Mouse (Mus musculus) natural killer cell, adult 2 months (primary cell): ENCODE data around the gene Stx1a.
"Not testable (repeated sequence)": the region's sequence is repeated elsewhere in the genome, so short reads cannot be mapped to it uniquely, and the experiment has no call there.

ENCODE experiments used
- DNase-seq, 2 experiments: peaks; one replicate each; pipeline ENCODE4 v3.0.0; 2022; ENCODE audit warnings: low spot score in 2 of 2

Gene Stx1a

DNA sequence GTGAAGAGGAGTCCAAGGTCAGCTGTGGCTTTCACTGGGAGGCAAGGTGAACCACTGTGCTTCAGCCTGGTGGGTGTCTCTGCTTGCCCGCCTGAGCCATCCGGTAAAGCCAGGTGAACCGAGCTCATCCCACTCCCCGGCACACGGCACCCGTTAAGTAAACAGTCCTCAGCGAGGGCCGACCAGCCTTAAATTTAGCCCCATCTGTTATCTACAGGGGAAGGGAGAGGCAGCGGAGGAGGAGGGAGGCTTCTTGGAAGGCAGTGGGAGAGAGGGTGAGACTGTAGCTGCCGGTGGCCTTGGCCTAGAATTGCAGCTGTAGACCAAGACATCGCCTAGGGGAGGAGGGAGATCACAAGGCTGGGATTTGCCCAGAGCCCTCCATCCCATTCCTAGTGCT, 17.5 kb downstream of the Stx1a start:
- DNase-seq = no peak

DNA sequence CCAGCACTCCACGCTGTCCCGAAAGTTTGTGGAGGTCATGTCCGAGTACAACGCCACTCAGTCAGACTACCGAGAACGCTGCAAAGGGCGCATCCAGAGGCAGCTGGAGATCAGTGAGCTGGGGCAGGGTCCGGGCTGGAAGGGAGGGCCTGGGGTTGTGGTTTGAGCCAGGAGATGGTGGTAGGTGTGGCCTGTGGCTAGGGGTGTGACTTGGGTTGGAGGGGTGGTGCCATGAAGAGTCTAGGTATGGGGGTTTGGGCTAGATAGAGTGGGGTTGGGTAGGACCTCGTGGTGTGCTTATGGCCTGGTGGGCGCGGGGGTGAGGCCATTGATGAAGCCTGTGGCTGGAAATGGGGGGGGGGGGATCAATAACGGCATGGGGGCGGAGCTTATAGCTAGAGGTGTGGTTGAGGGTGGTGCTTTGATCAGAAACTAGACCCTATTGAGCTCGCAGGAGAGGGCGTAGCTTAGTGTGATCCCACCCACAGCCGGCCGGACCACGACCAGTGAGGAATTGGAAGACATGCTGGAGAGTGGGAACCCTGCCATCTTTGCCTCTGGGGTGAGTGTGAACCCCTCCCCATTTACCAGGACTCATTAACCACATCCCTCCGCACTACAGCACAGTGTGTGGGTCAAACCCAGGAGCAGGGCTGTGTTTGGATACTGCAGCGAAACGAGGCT, 19.0 kb downstream of the Stx1a start:
- no peak for DNase-seq

DNA sequence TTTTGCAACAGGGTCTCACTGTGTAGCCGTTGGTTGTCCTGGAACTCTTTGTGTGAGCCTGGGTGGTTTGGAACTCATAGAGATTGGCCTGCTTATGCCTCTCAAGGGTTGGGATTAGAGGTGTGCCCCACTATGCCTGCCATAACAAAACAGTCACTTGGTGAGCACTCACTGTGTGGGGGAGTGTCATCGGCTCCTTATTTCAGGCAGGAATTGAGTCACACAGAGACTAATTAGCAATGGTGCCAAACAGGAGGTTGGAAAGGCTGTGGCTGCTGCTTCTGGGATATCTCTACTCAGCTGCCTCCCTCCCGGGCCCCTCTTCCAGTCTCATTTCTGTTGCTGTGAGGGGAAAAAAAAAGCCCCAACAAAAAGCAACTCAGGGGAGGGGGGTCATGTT, 21.3 kb downstream of the Stx1a start:
- DNase-seq = no peak

DNA sequence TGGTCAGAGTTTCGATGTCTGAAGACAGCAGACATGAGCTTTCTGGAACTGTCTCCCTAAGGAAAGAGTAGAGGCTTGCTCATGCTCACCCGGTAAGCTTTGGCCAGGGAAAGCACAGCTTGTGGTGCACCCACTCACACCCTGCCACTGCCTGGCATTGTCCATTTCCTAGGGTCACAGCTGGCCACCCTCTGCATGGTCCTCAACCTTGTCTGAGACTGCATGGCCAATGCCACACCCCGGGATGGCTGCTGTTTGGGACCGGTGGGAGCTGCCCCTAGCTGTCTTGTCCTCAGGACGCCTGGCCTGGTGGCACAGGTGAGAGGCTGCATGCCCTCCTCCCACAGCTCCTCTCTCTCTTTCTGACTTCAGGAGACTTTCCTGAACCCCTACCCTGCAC, 25.3 kb downstream of the Stx1a start:
- no peak for DNase-seq

DNA sequence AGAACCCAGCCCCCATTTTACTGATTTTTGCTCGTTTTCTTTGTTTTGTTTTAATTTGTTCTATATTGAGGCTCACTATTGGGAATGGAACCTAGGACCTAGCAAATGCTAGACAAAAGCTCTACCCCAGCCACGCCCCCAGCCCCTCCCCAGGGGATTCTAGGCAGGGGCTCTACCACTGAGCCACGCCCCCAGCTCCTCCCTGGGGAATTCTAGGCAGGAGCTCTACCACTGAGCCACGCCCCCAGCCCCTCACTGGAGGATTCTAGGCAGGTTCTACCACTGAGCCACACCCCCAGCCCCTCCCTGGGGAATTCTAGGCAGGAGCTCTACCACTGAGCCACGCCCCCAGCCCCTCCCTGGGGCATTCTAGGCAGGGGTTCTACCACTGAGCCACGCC, 26.0 kb downstream of the Stx1a start:
- not testable (repeated sequence) for DNase-seq

DNA sequence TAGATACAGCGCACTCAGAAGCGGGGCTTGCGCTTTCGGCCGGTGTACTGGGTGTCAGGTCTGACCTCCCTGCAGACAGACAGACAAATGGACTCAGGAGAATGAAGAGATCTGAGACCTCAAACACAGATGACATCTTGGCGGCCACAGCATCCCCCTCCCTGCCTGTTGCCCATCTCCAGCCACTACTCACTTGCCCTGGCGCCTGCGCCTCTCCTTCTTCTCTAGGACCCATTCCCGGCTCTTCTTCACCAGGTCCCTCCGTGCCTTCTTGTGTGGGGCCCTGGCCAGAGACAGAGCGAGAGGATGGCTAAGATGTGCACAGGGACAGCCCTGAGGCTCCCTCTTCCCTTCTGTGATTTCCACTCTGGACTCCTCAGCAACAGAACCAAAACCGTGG, 30.1 kb downstream of the Stx1a start:
- no peak for DNase-seq

DNA sequence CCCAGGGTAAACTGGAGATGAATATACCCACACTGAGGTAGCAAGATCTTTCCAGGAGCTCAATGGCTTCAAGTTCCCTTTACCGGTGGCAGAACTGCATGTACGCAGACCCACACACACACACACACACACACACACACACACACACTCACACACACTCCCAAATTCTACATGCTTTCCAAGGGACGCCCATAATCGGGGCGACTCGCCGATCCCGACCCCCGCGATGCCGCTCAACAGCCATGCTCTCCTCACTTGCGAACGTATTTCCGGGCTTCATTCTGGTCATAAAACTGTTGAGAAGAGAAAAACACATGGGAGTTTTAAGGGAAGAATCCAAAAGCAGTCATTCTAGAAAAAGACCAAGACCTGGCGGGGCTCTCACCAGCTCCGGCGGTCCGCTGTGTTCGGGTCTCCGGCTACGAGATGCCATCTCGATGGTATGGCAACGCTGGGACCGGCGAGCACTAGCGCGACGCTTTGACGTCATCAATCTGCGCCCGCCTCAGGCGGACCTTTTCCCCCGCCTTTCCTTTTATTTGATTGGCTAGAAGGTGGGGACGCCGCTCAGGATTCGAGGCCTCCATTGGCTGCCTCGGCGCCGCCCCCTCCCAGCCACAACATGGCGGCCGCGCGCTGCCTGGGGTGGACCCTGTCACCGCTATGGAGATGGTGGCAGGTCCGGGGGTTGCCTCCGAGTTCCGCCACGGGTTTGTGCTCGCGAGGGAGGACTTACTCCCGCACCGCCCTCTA, 40.5 kb downstream of the Stx1a start, which contains the start of gene Dnajc30:
Gene Dnajc30 (plus strand): TSS at position 574 of the 753 bp plus-strand sequence.
- DNase-seq = peak; percentile 93 to 95

DNA sequence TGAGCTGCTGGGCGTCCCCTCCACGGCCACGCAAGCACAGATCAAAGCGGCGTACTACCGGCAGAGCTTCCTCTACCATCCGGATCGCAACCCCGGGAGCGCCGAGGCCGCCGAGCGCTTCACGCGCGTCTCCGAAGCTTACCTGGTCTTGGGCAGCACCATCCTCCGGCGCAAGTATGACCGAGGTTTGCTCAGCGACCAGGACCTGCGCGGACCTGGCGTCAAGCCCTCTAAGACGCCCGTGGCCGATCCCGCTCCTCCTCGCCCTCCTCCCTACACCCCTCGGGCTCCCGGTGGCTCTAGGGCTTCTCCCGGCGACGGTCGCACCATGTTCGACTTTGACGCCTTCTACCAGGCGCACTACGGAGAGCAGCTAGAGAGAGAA, 41.1 kb downstream of the Stx1a start:
- no peak for DNase-seq

DNA sequence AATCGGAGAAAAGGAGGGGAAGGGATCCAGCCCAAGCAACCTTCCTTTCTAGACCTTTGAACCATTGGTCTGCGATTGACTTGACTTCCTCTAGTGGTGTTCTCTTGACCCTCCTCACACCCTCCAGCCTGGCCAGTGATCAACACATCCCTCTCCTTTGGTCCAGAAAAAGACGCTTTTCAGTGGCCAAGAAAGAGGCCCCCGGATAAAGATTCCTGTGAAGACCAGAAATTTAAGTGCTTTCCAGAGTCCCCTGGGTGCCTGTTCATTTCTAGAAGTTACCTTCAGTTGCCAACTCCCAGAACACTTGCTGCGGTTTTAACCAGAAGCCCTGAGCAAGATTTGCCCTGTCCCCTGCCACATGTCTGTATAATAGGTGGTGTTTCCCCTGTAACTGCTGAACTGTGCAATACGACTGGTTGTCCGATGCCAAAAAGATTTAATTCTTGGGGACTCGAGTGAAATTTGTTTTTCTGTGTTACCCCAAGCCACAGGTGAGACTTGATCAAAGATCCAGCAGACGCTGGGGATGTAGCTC, 41.7 kb downstream of the Stx1a start, which contains the start of gene Bud23:
Gene Bud23 (minus strand): TSS at position 51 of the 538 bp plus-strand sequence.
- not testable (repeated sequence) for DNase-seq

DNA sequence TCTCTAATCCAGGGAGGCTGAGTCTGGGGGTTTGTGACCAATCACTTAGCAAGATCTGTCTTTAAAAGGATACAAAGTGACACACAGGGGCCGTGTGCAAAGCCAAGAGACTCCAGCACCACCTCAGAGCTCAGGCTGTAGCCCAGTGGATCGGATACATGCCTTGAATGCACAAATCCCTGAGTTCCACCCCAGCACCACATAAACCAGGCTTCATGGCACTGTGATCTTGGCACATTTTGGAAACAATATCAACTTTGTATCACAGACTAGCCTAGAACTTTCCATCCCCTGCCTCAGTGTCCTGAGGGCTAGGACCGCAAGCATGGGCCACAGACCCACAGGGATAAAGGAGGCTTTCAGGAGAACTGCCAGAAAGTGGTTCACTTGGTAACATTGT, 42.7 kb downstream of the Stx1a start:
- no peak for DNase-seq

DNA sequence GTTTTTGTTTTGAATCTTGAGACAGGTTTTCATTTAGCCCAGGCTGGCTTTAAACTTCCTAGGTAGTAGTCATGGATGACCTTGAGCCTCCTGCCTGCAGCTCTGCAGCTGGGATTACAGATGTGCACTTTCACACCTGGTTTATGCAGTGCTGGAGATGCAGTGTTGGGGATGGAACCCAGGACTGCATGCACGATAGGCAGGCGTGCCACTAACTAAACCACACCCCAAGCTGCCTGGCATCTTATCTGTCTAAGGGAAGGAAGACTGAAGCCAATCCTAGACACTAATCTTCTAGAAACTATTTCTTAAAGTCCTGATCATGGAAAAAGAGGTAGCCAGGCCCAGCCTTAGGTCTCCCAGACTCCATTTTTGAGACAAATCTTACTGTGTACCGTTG, 47.2 kb downstream of the Stx1a start:
- DNase-seq = no peak

DNA sequence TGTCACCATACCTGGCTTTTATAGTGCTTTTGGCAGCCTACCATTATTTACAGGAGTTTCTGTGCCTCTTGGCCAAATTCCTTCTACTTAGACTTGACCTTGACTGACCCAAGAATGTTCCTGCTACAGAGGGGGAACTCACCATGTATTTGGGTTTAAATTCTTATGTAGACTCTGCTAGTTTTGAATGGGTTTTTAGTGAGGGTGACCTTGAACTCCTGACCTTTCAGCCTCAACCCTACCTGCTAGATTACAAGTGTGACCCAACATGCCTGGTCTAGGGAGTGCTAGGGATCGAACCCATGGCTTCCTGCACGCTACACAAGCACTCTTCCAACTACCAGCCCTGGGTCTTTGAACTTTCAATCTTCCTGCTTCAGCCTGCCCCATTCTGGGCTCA, 48.8 kb downstream of the Stx1a start:
- DNase-seq = no peak

DNA sequence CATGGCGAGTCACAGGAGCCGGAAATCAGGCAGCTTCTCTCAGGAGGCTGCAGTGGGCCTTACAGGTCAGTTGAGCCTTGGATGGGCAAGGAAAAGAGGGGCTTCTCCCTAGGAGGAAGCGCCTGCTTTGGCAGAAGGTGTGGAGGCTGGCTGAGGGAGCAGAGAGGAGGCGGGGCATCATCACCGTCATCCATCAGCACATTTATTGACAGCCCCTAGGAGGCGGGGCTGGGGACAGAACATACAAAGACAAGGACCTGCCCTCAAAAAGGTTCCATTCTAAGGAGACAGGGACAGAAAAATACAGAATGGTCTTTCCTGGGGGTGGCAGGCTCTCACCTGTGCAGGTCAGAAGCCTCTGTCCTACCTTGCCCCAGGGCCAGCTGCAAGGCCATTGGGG, 49.4 kb downstream of the Stx1a start:
- DNase-seq = no peak

DNA sequence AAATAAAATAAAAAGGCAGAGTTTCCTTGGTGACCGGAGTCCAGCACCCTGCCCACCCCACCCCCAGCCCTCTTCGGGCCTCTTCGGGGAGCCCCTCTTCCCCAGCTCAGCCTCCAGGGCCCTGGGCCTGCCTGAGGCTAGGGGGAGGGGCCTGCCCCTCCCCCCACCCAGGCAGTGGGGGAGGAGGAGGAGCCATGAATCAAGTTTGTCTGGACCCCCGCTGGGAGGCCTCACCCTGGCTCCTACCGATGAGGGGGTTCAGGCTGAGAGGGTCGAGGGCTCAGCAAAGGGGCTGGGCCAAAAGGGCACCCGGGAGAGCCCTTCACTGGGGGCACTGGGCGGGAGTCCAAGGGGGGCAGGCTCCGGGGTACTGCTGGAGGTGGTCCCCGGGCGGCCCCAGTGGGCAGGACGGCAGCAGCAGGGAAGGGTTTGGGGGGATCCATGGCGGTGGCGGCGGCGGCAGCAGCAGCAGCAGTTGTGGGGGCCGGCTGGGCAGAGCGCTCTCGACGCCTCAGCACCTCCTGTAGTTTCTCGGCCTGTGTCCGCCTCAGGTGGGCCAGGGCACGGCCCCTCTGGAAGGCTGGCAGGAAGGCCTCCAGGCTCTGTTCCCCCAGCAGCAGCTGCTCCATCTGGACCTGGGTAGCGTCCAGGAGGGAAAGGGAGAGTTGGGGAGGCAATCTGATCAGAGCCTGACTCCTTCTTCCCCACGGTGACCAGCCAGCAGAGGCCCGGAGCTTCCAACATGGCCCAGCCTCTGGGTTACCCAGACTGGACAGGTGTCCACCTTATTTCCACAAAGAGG, 50.3 kb downstream of the Stx1a start:
- DNase-seq = no peak

DNA sequence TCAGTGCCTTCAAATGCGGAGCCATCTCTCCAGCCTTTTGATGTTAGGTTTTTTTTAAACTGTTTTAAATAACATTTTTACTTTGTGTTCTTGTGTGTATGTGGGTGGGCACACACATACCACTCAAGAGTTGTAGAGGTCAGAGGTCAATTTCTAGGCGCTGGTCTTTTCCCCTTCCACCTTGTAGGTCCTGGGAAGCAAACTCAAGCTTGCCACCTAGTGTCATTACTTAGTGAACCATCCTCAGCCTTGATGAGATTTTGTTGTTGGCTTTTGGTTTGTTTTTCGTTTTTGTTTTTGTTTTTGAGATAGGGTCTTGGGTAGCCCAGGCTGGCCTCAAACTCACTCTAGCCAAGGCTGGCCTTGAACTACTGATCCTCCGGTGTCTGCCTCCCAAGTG, 52.4 kb downstream of the Stx1a start:
- DNase-seq = no peak

DNA sequence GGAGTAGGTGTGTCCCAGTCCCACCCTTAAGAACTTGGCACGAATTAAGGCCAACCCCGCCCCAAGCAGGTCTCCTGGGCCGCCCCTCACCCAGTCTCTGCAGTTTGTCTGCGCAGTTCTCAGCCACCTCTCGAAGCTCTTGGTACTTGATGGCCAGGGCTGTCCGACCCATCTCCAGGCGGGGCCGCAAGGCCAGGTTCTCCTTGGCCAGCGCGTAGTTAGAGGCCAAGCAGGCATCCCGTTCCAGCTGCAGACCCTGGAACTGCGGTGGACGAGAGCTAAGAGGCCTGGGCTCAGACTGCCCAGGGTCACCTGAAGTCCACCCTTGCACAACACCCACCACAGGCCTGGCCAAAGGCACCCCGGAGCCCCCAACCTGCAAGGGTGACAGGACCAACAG, 53.1 kb downstream of the Stx1a start:
- no peak for DNase-seq

DNA sequence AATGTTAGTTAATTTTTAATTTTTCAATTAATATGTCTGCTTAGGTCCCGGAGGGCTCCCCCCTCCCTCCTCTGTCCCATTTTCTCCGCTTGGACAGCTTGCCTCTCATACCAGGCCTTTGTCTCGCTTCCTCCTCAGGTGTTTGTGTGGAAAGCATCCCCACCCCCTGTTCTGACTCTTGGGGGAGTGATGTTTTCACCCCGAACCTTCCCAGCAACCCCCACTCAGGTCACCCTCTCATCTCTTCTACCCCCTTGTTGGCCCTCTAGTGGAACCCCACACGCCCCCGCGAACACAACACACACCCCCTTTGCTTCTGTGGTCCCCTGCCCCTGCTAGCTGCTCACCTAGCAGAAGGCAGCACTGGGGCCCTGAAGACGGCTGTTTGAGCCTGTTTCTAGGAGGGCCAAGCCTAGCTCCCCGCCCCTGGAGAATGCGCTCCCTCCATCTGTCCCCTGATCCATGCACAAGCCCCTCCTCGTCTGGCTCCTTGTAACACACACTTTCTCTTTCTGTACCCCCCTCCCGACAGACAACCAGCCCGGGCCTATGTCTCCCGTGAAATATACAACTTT, 53.7 kb downstream of the Stx1a start:
- no peak for DNase-seq

DNA sequence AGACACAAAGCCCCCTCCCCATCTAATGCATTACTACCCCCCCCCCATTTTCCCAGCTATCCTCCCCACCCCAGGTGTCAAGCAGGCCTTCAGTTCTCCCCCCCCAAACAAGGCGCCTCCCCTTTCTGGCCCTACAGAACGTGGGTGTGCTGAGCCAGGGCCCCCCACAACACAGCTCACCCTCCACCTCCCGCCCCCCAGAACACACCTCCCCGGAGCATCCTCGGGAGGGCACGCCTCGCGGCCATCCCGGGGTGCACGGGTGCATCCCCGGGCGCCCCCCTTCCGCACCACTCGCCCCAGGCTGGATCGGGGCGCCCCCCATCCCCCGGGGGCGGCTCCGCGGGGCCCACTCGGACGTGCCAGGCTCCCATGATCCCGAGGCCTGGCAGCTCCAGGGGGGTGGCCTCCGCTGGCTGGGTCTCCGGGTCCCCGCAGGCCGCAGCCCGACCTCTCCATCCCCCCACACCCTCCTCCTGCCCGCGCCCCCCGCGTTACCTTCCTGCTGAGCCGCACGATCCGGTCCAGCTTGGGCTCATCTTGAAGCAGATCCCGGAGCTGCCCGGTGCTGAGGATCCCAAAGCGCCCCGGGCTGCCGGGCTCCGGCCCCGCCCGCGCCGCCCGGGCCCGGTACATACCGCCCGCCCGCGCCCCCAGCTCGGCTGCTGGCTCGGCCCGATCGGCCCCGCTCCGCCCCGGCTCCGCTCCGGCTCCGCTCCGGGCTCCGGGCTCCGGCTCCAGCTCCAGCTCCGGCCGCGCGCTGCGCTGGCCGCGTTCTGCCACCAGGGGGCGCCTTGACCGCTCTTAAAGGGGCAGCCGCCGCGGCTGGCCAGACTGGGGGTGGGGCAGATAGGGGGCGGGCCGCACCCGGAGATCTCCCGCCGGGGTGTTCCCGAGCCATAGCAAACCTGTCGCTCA, 54.5 kb downstream of the Stx1a start, which contains the start of gene Vps37d:
Gene Vps37d (minus strand): TSS at position 703 of the 918 bp plus-strand sequence.
- DNase-seq = peak; percentile 76 to 87

DNA sequence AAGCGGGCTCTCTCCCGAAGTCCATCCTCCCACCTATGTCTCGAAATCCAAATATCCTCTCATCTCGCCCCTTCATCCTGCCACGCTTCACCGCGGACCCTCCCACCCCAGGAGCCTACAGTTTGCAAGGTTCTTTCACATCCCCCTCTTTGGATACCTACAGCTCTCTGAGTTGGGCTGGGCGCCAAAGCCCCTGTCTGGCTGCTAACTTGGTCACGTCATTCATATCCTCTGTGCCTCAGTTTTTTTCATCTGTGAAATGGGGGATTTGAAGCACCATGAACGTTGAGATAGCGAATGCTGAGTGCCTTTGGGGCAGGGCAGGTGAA, 55.2 kb downstream of the Stx1a start:
- DNase-seq = no peak

DNA sequence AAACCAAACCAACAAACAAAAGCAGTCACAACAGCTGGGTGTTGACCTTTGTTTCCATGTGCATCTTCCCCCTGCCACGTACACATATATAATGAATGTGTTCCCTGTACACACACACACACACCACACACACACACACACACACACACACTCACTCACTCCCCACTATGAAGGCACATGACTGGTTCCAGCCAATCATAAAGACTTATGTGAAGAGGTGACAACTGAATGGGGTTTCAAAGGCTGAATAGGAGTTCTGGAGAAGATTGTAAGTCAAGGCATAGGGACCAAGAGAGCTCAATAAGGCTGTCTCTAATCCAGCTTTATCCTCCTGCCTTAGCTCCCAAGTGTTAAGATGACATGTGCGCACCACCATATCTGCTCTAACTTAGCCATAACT, 56.3 kb downstream of the Stx1a start:
- DNase-seq = no peak

DNA sequence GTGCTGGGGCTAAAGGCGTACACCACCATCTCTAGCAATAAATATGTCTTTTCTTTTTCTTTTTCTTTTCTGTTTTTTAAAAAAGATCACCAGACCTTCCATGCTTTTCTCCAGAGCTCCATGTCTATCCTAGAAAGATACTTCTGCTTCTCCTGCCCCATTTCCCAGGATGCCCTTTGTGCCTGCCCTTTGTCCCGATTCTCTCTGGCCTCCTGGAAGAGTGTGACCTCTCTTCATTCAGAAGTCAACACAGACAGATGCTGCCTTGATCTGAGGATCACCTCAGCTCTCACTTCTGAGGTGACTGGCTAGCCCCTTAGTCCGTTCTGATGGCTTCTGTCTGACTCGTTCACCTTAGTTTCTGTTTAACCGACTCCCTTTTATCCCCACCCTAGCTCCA, 57.3 kb downstream of the Stx1a start:
- DNase-seq = no peak
